Mouse (Mus musculus): ENCODE results near the gene Zcwpw1.
"Not testable (repeated sequence)": the region's sequence is repeated elsewhere in the genome, so short reads cannot be mapped to it uniquely, and the experiment has no call there.

DNA sequence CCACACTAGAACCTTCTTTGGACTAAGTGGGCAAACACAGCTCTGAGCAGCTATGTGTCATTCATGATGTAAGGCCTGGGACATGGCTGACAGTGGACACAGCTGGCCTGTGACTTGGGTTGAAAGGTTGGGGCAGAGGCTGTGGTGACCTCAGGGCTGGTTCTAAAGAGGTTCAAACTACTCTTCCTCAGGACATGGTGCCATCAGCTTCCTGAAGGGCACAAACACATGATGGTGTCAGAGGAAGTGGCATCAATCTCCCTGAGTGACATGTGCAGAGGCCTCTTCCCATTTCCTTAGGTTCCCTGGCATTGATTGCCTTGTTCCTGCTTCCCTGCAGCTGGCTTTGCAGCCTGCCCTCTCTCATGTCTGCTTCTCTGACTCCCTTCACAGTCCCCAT, 49.5 kb downstream of the Zcwpw1 start:
- TF ChIP-seq CTCF, EP300 (IDR thresholded peaks at IDR 0.05; ENCODE audit: low read depth): not testable (repeated sequence)
